Mouse (Mus musculus): Measurements from ENCODE around the gene Rcor1. TPM values are rescaled to one million over a fixed set of nuclear protein-coding genes. Genes with fewer than 3 reads are reported as not detected.
A peak's percentile ranks its signal among the peaks of the same experiment; 100 is the strongest.

Rcor1 gene
- total RNA-seq, 4 experiments from 2014 or later: 5.5 to 6.9 (median 5.8) TPM

DNA sequence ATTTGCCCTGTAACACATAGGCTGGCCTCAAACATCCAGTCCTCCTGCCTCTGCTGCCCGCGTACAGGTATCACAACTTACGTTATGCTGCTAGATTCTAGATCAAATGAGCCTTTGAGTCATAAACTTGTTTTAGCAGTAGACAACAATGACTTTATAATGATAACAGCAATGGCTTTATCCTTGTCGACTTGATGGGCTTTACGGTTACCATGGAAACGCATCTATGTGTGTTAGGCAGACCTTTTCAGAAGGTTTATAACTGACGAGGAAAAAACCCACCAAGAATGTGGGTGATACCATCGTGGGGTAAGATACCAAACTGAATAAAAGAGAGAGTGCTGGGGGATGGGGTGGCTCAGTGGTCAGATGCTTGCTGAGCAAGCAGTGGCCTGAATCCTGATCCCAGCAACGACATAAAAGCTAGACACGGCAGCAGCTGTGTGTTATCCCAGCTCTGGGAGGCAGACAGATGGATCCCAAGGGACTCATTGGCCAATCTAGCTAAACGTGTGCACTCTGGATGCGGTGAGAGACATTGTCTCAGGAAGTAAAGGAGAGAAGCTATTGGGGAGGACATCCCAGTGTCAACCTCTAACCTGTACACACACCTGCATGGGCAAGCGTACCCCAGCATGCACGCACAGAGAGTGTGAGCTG, 85.6 kb downstream of the Rcor1 start:
- no peak for DNase-seq (ENCODE audit: low spot score in 2 of 2)

DNA sequence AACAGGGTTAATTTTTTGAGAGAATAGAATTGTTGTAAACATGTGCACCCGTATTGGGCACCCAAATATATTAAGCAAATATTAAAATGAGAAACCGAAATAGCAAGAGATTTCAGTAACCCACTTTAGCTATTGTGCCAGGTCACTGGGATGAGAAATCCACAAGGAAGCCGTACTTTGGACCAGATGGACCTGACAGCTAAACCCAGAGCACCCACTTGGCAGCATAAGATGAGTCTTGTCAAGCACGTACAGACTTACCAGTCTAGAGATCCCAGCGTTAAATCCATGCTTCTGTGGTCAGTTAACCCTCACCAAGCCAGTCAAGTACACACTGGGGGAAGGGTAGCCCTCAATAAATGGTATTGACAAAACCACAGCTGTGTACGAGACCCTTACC, 86.5 kb downstream of the Rcor1 start:
- DNase-seq (ENCODE audit: low spot score in 2 of 2): no peak

DNA sequence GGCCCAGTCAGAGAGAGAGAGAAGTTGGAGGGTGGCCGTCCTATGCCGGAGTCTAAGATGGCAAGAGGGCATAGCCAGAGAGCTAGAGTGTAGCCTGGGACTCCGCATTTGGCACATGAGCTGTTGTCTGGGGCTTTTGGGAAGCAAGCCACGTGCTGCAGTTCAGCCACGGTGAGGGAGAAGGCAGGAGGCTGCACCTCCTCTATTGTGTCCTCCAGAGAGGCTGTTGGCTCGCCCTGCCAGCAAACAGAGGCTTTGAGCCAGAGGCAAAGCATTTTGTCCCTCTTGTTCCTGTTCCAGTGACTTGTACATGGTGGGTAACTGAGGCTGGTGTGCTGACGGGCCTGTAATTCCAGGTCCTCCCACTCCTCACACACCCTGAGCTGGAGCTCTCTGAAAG, 95.0 kb downstream of the Rcor1 start:
- DNase-seq (ENCODE audit: low spot score in 2 of 2): no peak

DNA sequence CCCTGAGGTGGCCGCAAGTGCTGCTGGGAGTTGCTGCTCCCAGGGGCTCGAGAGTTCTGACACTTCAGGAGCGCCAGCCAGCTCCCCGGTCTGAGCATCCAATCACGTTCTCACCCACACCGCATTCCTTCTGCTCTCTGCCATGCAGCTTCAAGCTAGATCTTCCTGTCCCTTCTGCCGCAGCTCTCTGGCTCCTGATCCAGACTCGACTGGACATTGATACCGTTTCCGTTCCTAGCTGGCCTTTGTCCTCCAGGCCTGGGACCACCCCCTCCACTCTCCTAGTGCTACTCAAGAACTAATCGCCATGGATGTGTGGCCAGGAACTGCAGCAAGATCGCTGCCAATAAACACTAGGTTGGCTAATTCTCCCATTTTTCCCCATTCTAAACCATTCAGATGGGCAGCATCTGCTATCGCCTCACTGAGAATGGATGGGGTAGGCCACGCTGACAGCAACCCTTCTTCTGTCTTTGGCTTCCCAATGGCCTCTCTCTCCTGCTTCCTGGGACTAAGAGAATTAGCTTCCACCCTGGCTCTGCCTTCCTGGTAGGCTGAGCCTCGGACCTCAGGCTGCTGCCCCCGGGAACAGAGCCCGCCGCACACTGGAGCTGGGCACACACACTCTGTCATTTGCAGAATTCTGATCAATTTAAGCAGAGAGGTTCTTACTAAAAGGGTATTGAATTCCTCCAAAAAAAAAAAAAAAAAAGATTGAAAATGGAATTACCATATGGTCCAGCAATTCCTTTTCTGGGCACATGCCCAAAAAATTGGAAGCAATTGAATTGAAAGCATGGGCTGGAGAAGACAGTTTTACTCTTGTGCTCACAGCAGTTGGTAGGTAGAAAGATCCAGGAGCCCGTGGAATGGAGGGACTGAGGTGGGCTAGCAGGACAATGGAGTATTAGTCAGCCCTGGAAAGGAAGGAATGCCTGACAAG, 95.9 kb downstream of the Rcor1 start:
- peak in 1 of 2 experiments; percentile 7 for DNase-seq (ENCODE audit: low spot score in 2 of 2)

DNA sequence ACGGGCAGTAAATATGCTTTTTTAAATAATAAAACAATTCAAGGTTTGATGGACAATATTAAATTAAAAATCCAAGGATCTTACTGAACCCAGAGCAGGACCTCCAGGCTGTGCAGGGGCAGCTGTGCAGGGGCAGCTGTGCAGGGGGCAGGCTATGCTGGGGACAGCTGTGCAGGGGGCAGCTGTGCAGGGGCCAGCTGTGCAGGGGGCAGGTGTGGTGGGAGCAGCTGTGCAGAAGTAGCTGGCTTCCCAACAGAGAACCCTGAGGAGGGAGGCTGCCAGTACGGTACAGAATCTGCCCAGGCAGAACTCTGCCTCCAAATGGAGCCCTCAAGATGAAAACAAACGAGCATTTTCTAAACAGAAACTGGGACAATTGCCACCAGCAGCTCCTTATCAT, 96.8 kb downstream of the Rcor1 start:
- no peak for DNase-seq (ENCODE audit: low spot score in 2 of 2)

DNA sequence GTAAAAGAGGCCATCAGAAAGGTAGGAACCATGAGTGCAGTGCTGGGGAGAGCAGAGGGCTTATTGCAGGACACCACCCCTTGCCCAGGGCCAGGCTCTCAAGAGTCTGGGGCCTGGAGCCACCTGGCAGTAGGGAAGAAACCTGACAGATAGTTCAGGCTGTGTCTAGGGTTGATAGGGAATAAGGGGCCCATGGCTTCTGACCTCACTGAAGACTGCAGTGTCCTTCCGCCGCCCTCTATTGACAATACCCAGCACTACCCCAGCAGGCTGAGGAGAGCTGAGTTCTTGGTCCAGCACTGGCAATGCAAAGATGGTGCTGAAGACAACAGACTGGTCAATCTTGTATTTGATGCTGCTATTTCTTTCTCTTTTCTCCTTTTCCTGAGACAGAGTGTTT, 97.9 kb downstream of the Rcor1 start:
- no peak for DNase-seq (ENCODE audit: low spot score in 2 of 2)

DNA sequence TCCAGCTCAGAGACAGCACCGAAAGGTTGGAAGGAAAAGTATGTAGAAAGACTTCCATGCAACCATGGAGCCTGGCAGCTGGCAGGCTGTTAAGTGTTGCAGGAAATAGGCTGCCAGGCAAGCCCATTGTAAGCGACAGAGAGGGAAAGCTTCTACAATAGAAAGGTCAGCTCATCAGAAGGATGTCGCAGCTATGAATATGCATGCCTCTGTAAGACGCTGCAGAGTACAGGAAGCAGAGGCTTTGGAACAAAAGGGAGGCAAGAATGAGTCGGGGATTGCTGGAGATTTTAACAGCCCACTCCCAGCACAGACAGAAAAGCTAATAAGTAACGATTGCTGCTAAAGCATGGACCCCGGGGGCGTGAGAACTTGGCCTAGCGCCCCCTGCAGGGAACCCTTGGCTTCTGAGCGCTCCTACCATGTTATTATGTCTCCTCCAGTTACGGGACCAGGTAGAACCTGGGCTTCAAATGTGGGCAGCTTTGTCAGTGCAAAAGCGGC, 103.9 kb downstream of the Rcor1 start:
- no peak for DNase-seq (ENCODE audit: low spot score in 2 of 2)

DNA sequence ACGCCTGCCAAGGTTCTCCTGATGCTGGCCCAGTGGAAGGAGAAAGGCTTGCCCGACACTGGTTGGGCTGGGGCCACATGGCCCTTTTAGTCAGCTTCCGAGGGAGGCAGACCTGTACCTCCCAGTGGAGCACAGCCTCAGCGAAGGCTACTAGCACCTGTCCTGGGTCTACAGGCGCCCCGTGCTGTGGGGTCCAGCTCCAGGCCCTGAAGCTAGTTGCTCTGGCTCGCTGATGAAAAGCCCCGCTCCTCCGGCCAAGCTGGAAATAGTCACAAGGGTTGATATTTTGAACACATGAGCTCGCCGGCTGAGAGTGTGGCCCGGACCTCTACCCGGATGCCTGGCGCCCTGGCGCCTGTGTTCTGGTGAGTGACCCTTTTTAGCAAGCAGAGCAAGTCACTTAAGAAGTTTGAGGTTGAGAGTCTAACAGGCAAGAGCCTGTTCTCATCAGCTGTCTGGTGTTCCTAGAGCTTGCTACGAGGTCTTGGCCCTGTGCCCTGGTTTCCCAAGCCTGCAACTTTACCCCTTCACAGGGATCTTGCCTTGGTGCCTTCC, 104.4 kb downstream of the Rcor1 start:
- DNase-seq (ENCODE audit: low spot score in 2 of 2): peak; percentile 25 to 44

DNA sequence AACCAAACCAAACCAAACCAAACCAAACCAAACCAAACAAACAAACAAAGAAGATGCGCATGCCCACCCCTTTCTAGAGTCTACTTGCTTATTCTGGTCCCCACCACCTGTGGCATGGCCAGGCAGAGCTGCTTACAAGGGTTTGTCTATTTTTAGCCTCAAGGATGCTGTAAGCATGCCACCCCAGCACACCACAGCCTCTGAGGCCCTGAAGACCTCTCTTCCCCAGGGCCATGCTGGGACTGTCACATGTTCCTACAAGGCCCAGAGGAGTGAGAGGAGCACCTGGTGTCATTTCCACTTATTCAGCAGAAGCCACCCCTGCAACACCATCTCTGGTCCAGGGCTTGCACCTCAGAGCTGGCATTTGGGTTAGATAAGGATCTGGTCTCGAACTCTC, 105.4 kb downstream of the Rcor1 start:
- no peak for DNase-seq (ENCODE audit: low spot score in 2 of 2)

DNA sequence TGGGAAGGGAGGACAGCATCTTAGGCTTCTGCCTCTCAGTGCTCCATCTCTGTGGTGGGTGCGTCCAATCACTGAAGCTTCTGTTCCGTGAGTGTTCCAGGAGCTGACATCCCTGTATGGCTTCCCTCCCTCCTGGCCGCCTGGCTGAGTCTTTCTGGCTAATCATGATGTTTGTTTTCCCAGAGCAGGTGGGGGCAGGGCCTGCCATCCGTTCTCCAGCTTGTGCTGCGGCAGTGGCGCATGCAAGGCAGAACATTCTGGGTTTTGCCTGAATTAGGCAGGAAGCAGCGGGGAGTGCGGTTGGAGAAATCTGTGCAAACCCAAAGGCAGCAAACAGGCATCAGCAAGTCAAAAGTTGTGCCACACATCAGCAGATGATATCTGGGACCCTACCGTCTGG, 106.1 kb downstream of the Rcor1 start:
- no peak for DNase-seq (ENCODE audit: low spot score in 2 of 2)

DNA sequence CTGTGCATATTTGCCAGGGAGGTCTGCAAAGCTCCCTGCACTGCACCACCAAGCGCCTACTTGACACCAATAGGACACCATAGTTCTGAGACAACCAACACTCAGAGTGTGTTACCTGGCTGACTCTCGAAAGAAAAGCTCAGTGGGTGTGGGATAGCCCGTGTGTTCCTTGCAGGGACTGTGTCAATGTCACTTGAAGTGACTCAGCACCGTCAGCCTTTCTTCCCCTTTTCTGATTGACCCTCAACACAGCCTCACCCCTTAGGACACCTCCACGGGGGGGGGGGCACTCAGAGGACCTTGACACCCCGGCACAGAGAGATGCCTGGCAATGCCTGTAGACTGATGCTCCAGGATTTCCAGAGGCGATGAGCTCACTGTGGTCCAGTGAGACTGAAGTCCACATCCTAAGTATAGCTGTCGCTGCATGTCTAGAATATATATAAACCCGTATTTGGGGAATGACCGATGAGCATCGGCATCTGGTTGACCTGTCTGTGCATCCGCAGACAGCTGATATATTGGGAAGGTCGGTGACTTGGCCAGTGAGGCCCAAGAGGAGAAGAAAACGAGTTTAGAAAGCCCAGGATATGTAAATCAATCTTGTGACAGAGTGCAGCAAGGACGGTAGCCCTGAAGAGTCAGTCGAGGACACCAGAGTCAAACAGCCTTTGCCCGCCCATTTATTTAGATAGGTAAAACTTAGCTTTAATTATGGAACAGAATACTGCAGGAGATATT, 110.5 kb downstream of the Rcor1 start:
- no peak for DNase-seq (ENCODE audit: low spot score in 2 of 2)

DNA sequence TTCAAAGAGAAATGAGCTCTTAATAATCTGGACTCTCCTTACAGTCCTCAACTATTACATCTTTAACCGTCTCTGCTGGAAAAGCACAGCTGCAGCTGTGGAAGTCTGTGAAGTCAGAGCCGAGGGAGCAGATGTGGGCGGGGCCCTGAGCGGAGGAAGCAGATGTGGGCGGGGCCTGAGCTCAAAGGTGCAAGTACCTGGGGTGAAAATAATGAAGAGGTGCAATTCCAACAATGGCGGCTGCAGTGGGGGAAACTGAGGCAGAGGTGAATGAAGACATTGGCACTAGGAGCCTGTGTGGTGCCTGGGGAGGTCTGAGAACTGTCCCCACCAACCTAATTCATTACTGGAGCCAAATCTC, 111.1 kb downstream of the Rcor1 start:
- no peak for DNase-seq (ENCODE audit: low spot score in 2 of 2)

DNA sequence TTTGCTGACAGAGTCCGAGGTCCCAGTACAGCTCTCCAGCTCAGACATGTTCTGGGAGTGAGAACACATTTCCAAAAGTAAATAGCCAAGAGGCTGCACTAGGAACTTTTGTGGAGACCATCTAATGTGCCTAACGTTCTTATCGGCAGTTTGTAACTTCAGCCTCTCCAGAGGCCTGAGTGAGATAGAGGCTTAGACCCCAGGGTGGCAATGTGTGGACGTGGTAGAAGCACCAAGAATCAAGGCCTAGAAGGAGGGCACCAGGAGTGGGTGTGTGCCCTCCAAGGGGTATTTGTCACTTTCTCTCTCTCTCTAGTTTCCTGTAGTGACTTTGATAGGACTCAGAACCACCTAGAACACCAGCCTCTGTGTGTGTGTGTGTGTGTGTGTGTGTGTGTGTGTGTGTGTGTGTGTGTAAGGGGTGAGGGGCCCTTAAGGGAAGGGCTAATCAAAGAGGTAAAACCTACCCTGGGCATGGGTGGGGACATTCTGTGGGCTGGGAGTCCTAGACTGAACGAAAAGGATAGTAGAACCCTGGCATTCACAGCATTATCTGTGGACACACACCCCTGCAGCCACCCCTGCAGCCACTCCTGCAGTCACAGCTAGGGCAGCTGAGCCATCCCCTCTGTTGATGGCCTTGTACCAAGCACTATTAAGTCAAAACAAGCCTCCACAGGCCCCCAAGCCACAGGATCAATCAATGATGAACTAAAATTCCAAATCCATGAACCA, 112.4 kb downstream of the Rcor1 start:
- DNase-seq (ENCODE audit: low spot score in 2 of 2): no peak

DNA sequence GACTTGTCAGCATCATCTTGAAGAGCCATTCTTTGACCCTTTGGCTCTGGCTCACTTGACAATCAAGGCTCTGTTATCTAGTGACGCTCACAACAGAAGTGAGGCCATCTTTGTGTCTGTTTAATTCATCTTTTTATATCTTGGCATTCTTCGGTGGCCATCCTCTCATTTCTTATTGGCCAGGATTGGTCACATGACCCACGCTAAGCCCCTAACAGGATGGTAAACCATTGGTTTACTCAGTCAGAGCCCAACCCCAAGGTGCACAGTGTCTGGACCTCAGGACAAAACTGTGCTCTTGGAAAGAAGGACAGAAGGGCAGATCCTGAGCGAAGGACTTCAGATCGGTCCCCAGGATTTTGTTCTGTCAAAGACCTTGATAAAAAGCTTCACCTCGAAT, 113.4 kb downstream of the Rcor1 start:
- no peak for DNase-seq (ENCODE audit: low spot score in 2 of 2)

DNA sequence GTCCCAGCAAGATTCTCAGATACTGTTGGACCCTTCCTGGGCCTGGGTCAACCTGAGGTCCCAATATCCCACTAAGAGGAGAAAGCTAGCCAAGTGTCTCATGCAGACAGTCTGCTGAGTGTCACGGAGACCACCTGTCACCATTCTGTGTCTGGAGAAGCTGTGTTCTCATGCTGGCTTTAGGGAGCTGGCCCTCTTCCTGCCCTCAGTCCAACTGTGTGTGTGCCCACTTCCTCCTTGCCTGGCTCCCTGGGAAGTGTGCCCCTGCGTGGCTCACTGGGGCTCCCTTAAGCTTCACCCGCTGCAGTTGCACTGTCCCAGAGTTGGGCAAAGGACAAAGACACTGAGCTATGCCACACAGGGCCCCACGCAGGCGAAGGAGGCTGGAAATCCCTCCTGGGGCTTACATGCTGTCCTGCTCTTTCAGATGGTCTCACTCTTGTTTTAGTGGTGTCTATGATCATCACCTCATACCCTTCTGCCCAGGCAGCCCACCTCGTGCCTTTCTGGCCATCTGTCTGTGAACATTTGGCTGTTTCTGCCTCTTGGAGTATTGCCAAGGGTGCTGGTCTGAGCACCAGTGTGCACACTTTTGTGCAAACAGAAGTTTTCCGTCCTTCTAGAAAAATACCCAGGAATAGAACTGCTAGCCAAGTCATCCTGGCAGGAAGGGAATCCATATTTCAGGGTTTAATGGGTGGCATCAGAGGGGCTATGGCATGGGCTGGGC, 114.0 kb downstream of the Rcor1 start:
- no peak for DNase-seq (ENCODE audit: low spot score in 2 of 2)

DNA sequence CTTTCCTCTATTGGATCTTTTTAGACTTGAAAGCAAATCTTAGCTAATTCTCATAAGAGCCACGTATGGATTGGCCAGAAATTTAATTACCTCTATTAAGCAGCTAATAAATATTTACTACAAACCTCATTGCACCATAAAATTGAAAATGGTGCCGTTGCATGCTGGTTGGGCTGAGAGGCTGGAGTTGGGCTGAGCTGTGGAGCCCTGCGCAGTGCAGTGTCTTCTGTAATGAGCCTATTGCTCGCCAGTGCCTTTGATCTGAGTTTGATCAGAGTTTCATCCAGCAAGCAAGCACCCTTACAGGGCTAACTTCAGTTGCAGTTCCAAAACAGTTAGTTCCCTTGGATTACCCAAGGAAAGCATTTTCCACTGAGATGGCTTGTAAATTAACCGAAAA, 114.8 kb downstream of the Rcor1 start:
- DNase-seq (ENCODE audit: low spot score in 2 of 2): no peak

DNA sequence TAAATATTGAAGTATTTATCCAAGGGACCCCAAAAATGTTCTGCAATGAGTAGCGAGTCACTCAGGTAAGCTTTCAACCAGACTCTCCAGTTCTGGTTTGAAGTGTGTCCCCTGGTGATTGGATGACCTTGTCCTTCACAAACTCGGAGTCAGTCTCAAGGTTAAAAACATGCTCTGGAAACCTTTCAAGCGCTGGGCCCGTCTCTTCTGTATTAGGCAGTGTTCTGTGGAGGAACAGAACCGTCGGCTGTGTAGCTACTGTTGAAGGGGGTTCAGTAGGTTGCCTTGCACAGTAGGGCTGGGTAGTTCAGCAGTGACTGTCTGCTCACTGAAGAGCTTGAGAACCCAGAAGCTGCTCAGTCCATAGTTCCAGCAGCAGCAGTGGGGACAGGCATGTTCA, 115.5 kb downstream of the Rcor1 start:
- no peak for DNase-seq (ENCODE audit: low spot score in 2 of 2)

DNA sequence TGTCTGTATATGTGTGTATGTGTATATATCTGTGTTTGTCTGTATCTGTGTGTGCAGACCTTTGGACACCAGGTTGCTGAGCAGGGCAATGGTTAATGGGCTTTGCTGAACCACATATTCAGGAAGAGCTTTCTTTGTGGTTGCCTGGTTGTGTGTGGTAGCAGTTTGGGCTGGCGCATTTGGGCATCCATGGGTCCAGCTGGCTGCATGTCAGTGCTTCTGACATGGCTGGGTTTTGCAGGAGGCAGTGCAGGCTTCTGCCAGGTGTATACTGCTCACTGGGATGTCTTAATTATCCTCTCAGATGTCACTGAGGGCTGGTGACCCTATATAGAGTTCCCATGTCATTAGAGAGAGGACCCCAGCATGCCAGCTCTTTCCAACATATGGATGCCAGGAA, 116.6 kb downstream of the Rcor1 start:
- DNase-seq (ENCODE audit: low spot score in 2 of 2): no peak

DNA sequence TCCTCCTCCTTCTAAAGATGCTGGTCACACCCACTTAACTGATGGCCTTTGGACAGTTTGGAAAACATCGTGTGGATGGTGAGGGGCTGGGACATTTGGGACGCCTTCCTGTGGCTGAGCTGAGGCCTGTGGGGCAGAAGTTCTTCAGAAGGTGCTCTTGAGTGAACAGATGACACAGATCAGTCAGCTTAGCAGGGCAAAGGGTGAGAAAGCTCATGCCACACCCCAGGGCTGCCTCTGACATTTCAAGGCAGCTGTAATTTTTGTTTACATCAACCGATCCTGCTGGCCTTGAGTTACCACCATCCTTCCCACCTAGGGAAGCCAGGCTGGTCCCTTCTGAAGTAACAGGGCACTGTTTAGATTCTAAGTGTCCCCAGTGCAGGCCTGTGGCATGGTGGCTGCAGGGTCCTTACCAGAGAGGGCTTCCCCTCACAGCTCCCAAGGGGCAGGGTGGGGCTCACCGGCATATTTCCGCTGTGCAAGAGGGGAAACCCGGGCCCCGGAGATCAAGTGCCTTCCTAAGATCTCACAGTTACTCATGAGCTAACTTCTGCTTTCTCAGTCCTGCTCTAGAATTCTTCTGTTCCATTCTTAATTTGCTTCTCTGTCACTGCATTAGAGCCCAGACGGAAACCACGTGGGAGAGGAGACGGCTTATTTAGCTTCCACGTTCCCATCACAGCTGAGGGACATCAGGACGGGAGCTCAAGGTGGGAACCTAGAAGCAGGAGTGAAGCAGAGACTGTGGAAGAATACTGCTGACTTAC, 120.7 kb downstream of the Rcor1 start:
- DNase-seq (ENCODE audit: low spot score in 2 of 2): no peak

DNA sequence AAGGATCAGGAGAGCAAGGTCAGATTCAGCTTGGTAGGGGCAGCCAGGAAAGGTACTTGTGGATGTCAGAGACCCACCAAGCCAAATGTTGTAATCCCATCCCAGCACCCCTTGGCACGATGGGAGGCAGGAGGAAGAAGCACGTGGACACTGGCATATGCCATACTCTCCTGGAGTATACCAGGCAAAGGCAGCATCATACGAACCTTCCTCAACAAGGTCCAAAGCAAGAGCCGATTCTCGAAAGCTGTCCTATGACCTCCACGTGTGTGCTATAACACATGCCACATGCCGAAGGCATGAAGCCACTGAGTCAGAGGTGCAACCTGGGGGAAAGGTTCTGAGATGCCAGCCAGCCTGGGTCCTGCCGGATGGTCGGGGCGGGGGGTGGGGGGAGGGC, 121.7 kb downstream of the Rcor1 start:
- DNase-seq (ENCODE audit: low spot score in 2 of 2): no peak

Measured in gastrocnemius, adult 8-10 months (tissue).